Mouse (Mus musculus) left cerebral cortex, adult 8-10 months (tissue): Measurements from ENCODE around the gene Oma1. TPM values are rescaled to one million over a fixed set of nuclear protein-coding genes. Genes with fewer than 3 reads are reported as not detected.

ENCODE experiments used
- DNase-seq, 2 experiments: peaks; one replicate each; pipeline ENCODE4 v3.0.0; 2022; ENCODE audit warnings: low spot score in 2 of 2
- total RNA-seq, 4 experiments: library from RNA; stranded (reverse); gene quantifications; 2 replicates each; pipeline ENCODE4 v1.2.4; 2022

Gene Oma1
- total RNA-seq, 4 experiments from 2014 or later: 8.5 to 11.2 (median 10.2) TPM

- DNase-seq: no peak
Measured at GRCm38 (mm10) chr4:103357457-103357856, 43.8 kb downstream of the Oma1 start.

DNA sequence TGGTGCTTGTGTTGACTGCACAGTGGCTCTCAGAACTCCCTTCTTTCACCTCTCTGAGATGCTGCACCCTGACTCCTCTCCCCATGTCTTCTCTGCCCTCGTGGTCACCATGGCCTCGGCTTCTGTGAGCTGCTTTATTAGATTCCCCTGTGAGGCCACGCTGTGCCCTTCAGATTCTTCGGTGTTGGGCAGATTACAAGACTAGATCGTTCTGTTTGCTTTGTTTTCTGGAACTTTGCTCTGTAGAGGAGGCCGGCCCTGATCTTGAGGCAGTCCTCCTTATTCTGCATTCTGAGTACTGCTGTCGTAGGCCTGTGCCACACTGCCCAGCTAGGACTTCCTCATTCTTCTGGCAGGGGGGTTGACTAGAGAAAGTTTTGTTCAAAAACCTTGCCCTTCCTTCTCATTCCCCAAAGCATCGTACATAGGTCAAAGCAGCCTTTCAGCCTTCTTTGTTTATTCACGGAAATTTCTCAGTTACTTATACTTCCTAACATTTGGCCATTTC lies 45.4 kb downstream of the Oma1 start:
- DNase-seq: no peak

DNA sequence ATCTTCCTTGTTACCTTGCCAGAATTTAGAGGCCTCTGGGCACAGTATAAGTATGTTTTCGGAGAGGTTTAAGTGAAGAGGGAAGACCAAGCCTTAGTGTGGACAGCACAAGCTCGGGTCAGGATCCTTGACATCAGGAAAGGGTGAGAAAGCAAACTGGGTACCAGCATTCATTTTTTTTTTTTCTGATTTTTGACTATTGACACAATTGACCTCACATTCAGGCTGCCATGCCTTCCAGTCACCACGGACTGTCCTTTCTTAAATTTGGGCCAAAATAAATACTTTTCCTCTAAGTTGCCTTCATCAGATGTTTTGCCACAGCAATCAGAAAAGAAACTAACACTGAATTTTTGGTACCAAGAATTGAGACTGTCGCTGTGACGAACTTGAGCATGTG lies 68.6 kb downstream of the Oma1 start:
- DNase-seq: no peak

GRCm38 (mm10) chr4:103385031-103385430 lies 71.4 kb downstream of the Oma1 start:
- no peak for DNase-seq

DNA sequence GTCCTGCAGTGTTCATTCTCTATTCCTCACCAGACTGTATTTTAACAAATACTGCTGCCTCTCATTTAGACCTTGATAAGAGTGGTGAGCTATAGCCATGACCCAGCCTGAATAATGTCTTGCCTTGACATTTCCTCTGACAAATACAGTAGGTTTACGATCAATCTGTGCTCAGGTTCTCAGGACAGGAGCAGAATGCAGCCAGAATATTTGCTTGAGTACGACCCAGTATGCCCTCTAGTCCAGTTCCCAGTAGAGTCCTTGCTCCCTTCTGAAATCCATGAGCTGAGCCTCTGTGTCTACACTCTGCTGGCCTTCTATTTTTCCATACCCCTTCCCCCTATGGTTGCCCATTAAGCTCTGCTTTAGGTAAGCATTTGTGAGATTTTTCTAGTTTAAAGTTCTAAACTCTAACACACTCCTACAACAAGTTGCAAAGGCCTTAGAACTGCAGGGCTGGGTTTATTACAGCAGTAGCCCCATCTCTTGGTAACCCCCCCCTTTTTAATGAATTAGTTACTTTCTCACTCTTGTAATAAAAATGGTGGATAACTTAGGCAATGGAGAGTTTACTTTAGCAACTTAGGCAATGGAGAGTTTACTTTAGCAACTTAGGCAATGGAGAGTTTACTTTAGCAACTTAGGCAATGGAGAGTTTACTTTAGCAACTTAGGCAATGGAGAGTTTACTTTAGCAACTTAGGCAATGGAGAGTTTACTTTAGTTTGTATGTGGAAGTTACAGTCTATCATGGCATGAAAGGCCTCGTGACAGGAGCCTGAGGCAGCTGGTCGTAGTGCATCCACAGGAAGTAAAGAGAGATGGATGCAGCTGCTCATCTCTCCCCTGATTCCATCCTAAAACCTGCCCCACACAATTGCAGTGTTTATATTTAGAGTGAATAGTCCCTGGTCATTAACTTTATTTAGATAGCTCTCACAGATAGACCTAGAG lies 72.5 kb downstream of the Oma1 start:
- no peak for DNase-seq

DNA sequence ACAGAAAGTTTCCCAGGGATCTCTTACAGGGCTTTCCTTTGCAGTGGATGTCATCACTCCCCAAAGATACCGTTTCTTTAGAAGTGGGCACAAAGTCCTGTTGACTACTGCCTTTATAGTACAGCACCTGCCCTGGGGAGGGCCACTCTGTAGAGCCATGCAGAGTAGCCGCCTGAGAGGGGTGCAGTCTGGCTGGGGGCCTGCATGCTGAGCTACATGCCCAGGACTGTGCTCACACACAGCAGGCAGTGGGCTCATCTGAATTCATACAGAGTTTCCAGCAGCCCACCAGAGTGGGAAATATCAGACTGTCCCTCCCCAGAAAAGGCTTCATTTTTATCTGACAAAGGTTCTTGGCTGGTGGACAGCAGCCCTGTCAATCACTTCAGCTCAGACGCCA lies 73.7 kb downstream of the Oma1 start:
- DNase-seq: no peak

DNA sequence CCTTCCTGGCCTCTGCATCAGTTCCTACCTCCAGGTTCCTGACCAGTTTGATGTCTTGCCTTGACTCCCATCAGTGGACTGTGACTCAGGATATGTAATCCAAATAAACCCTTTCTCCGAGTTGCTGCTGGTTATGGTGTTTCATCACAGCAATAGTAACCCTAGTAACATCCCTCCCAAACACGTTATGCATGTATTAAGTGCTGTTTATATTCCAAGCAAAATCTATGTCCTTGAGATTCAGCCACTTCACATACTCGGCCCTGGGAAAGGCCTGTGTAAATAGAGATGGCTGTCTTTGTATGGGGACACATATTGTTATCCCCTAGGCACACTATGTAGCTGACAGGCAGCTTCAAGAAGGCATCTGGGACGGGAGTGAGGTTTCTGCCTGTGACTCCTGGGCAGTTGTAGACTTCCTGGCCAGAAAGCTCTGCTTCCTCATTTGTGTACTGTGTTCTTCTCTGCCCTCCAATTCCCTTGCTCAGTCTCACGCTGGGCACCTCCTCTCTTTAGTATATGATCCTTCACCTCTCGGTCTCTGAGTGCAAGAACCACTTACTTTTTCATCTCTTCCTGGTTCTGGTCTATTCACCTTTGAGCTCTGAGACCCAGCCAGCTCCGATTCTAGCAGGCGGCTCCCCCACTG lies 75.0 kb downstream of the Oma1 start:
- no peak for DNase-seq

DNA sequence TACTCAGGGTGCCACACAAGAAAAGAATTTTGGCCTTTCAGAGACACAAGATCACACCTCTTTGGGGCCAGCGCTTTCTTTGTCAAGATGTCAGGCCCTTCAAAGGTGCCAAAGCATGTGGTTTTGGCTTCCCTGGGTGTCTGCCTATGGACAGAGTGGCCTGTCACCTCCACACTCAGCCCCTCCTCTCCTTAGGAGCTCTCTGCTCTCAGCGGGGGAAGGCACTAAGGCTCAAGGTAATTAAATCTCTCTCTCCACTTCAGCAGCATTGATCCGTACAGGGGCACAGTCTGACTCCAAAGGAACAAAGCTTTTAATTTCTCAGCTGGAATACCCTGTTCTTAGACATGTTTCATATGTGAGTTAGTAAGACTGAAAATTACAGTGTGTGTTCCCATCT lies 76.0 kb downstream of the Oma1 start:
- no peak for DNase-seq

- no peak for DNase-seq
Measured at GRCm38 (mm10) chr4:103390499-103390898, 76.9 kb downstream of the Oma1 start.

DNA sequence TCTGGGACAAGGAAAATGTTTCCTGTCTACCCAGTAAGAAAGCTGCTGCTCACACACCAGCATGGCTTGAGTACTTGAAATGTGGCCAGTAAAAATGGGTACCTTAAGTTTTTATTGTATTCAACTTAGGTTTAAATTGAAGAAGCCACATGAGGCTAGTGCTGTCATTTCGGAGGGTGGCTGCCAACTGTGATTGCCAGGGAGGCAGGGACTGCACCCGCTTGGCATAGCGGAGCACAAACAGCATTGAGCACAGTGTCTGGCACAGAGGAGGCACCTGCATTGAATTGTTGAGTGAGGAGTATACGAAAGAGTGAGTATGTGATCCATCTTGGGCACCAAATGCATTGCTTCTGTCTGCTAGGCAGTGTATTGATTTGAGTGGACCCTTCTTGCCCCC lies 81.5 kb downstream of the Oma1 start:
- DNase-seq: no peak

DNA sequence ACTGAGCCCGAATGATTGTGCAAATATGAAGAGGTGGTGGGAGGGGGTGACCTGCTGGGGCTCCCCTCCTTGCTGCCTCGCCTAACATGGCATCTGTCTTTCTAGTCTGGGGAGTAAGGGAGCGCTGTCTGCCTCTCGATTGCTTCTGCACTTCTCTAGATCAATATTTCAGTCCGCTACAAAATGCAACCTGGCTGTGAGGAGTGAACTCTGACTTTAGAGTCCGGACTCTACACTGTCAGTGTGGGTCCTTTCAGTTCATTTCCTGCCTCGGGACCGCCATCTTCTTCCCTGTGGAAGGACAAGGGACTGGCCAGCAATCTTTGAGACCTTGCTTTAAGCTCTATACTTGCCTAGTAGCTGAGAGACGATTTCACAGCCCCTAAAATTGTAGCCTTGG lies 82.3 kb downstream of the Oma1 start:
- DNase-seq: no peak

GRCm38 (mm10) chr4:103396876-103397275 lies 83.3 kb downstream of the Oma1 start:
- no peak for DNase-seq

DNA sequence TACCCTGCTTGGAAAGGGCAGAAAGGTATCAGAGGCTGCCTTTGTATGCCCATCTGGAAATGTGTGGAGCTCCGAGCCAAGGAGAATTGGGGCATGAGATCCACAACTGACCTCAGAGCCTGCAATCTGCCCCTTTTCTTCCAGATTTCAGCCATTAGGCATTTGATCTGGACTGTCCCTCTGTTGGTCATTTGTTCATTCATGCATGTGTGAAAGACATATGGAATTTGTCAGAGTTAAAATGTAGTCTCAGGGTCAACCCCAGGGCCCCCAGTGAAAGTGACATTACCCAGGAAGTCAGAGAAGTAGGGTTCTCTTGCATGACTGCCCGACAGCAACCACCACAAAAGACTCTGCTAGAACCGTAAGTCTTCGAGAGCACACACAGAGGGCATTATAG lies 89.0 kb downstream of the Oma1 start:
- no peak for DNase-seq

DNA sequence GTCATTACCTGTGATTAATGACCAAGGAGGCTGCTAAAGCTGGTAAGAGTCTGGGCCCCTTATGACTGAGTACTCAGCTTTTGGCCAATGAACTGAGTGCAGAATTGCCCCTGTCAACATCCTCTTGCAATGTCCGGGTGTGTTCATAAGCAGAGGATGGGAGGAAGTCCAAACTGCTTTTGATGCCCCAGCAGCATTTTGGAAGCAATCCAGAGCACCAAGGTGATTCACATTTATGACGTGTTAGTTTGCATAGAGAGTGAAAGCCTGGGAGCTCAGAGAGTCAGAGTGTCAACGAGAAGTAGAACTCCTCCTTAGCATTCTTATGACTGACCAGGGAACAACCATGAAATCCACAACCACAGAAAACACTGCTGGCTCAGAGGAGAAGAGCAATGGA lies 91.7 kb downstream of the Oma1 start:
- no peak for DNase-seq

GRCm38 (mm10) chr4:103410217-103410799 lies 96.7 kb downstream of the Oma1 start:
- no peak for DNase-seq

Other genes starting within 250 kb of the Oma1 start
- 10 to 100 TPM; 41.5 to 53.8 (median 48.3) TPM for gene Mier1, start 199.4 kb upstream of the Oma1 start, total RNA-seq
- gene Wdr78, start 199.3 kb upstream of the Oma1 start, total RNA-seq: 10 to 100 TPM; 12.4 to 17.1 (median 14.5) TPM
- gene Slc35d1, start 98.6 kb upstream of the Oma1 start, total RNA-seq: 10 to 100 TPM in 3 of 4 experiments, 1 to 10 TPM in 1; 8.5 to 10.8 (median 10.5) TPM
- gene 4921539E11Rik, start 22.9 kb upstream of the Oma1 start, total RNA-seq: not detected